Mouse (Mus musculus): Measurements from ENCODE around the gene Hopx. TPM values are rescaled to one million over a fixed set of nuclear protein-coding genes. Genes with fewer than 3 reads are reported as not detected.
A peak's percentile ranks its signal among the peaks of the same experiment; 100 is the strongest.
"Not testable (repeated sequence)": the region's sequence is repeated elsewhere in the genome, so short reads cannot be mapped to it uniquely, and the experiment has no call there.

Hopx gene
- polyA plus RNA-seq, 1 experiment = 0.51 TPM

DNA sequence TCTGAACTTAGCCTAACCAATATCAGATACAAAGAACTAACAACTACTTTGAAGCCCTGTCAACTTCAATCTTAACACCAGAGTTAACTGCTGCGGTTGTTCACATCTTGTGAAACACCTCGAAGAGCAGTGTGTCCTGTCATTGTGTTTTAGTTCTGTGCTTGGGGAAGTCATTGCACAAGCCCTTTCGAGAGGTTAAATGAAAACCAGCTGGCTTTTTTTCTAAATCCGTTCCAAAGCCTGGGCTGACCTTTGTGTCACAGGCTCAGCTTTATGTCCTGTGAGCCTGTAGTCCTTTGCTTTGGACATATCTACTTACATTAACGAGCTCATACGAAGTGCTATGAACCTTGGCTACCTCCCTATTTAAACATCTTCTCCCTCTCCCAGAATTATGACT lies 17.2 kb downstream of the Hopx start:
- Histone ChIP-seq H3K36me3 (ENCODE audit: control insufficient read depth) (no peaks in the 10 kb centered on the region), H3K4me1 (ENCODE audit: control insufficient read depth) (peaks cover 22% of the 10 kb centered on the region), H3K4me3 (replicated peaks) (no peak overlapping the region), H3K9me3 (ENCODE audit: control insufficient read depth, low read length) (no peaks in the 10 kb centered on the region), H3K27me3 (ENCODE audit: control insufficient read depth) (peaks cover 52% of the 10 kb centered on the region)
- TF ChIP-seq GATA1 (IDR thresholded peaks at IDR 0.05; ENCODE audit: low read length) (no peak), TAL1 (IDR thresholded peaks at IDR 0.05; ENCODE audit: low read length) (no peak)

DNA sequence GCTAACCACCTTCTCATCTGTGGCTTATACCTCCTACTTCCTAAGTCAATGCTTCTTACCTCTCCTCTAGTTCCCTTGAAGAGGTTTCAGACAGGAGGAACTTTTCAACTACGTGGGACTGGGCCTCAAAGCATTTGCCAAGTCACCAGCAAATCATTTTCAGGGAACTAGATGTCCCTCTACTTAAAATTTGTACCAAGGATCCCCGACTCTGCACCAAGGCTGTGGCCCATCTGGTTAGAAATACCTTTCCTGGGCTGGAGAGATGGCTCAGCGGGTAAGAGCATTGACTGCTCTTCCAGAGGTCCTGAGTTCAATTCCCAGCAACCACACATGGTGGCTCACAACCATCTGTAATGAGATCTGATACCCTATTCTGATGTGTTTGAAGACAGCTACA lies 18.7 kb downstream of the Hopx start:
- H3K4me1 ChIP-seq (ENCODE audit: control insufficient read depth) = peaks cover 30% of the 10 kb centered on the region
- H3K4me3 ChIP-seq (replicated peaks); H3K9me3 ChIP-seq (ENCODE audit: control insufficient read depth, low read length); H3K36me3 ChIP-seq (ENCODE audit: control insufficient read depth): not testable (repeated sequence)
- peaks cover 54% of the 10 kb centered on the region for H3K27me3 ChIP-seq (ENCODE audit: control insufficient read depth)

DNA sequence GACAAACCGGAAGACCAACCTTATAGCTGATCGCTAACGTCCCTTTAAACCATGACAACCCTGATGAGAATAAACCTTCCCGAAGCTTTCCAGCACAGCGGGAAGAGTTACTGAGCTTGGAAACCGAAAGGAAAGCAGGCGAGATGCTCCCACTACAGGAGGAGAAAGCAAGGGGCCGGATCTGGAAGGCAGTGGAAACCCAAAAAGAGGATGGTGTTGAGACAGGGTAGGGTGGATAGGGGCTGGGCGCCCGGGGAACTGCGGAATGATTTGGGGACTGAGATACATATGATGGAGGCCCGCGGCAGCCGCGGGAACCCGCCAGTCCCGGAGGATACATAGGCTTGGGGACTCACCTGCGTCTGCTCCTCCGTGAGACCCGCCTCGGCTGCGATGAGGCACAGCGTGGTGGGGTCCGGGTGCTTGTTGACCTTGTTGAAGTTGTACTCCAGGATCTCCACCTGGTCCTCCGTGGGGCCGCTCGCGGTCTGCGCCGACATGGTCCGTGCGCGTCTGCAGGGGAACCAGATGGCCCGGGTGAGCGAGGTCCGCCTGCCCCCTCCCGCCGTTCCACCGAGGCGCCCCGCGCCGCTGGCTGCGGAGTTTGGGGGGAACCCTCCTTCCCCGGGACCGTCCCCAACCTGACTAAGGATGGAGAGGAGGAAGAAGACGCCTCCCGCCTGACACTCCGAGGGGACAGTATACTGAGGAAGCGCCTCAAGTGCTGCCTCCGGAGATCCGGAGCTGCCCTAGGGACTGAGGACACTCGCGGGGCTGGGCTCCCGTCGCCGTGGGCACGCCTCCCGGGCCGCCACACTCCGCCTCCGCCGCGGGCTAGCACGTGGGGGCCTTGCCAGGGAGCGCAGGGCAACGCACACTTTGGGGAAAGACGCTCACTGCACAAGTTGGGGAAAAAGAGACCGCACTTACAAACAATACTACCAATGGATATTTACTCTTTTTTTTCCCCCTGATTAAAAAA lies 20.1 kb downstream of the Hopx start:
- Histone ChIP-seq H3K4me1 (ENCODE audit: control insufficient read depth) (peaks cover 30% of the 10 kb centered on the region), H3K36me3 (ENCODE audit: control insufficient read depth) (no peaks in the 10 kb centered on the region), H3K27me3 (ENCODE audit: control insufficient read depth) (peaks cover 45% of the 10 kb centered on the region), H3K4me3 (replicated peaks) (peak overlapping the region; percentile 69), H3K9me3 (ENCODE audit: control insufficient read depth, low read length) (no peaks in the 10 kb centered on the region)
- TF ChIP-seq GATA1 (IDR thresholded peaks at IDR 0.05; ENCODE audit: low read length) (no peak), TAL1 (IDR thresholded peaks at IDR 0.05; ENCODE audit: low read length) (no peak)

DNA sequence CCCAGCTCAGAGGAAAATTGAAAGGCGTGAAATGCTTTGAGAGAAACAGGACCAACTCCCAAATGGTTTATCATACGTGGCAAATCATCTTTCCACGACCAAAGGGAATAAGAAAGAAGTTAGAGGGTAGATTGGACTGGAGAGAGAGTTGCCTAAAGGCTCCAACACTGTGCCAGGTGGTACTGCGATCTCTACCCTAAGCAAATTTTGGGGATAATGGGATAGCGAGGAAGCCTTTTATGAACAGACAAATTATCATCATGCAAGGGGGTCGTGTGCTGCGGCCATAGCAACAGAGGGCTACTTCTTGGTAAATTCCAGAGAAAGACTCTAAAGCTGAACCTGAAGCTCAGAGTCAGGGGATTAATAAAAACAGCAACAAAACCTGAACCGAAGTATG lies 21.0 kb downstream of the Hopx start:
- TF ChIP-seq GATA1 (IDR thresholded peaks at IDR 0.05; ENCODE audit: low read length) = no peak
- TF ChIP-seq TAL1 (IDR thresholded peaks at IDR 0.05; ENCODE audit: low read length) = no peak
- Histone ChIP-seq H3K27me3 (ENCODE audit: control insufficient read depth) (peaks cover 41% of the 10 kb centered on the region), H3K9me3 (ENCODE audit: control insufficient read depth, low read length) (no peaks in the 10 kb centered on the region), H3K4me1 (ENCODE audit: control insufficient read depth) (peaks cover 30% of the 10 kb centered on the region), H3K36me3 (ENCODE audit: control insufficient read depth) (no peaks in the 10 kb centered on the region), H3K4me3 (replicated peaks) (peak overlapping the region; percentile 69)

DNA sequence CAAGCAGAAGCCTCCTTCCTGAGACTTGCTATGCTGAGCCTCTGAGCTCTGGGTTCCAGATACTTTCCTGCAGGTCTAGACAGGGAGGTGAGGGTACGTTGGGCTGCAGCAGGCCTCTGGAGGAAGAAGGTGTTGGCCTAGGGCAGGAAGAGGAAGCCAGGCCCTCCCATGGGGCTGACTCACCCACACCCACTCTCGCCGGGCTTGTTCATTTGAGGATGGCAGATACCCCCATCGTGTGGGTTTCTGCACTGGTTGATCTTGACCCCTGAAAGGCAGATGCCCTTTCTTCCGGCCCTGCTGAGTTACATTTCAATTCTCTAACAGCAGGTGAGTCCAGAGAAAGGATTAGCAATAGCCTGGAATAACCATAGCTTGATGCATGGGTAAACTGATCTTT lies 22.4 kb downstream of the Hopx start:
- no peaks in the 10 kb centered on the region for H3K36me3 ChIP-seq (ENCODE audit: control insufficient read depth)
- no peak for TF ChIP-seq TAL1 (IDR thresholded peaks at IDR 0.05; ENCODE audit: low read length)
- no peak for TF ChIP-seq GATA1 (IDR thresholded peaks at IDR 0.05; ENCODE audit: low read length)
- H3K9me3 ChIP-seq (ENCODE audit: control insufficient read depth, low read length) = no peaks in the 10 kb centered on the region
- peaks cover 41% of the 10 kb centered on the region for H3K27me3 ChIP-seq (ENCODE audit: control insufficient read depth)
- peaks cover 30% of the 10 kb centered on the region for H3K4me1 ChIP-seq (ENCODE audit: control insufficient read depth)
- H3K4me3 ChIP-seq (replicated peaks) = no peak overlapping the region

DNA sequence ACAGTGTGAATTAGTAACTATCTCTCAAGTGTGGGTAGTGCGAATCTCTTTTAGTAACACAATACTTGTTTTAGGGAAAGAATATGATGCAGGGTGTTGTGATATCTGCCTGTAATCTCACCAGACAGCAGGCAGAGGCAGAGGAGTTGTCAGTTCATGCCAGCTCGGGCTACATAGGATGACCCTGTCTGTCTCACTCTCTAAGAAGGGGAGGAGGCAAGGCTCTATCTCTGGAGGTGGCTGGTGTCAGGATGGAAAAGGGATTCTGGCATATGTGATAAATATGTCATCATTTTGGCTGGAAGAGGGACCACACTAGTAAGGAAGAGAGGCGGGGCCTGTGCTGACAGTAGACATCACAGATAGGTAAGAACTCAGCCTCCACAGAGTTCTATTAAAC lies 23.0 kb downstream of the Hopx start:
- no peak for TF ChIP-seq TAL1 (IDR thresholded peaks at IDR 0.05; ENCODE audit: low read length)
- no peak for TF ChIP-seq GATA1 (IDR thresholded peaks at IDR 0.05; ENCODE audit: low read length)
- Histone ChIP-seq H3K9me3 (ENCODE audit: control insufficient read depth, low read length) (no peaks in the 10 kb centered on the region), H3K27me3 (ENCODE audit: control insufficient read depth) (peaks cover 39% of the 10 kb centered on the region), H3K4me3 (replicated peaks) (no peak overlapping the region), H3K4me1 (ENCODE audit: control insufficient read depth) (peaks cover 30% of the 10 kb centered on the region), H3K36me3 (ENCODE audit: control insufficient read depth) (no peaks in the 10 kb centered on the region)

DNA sequence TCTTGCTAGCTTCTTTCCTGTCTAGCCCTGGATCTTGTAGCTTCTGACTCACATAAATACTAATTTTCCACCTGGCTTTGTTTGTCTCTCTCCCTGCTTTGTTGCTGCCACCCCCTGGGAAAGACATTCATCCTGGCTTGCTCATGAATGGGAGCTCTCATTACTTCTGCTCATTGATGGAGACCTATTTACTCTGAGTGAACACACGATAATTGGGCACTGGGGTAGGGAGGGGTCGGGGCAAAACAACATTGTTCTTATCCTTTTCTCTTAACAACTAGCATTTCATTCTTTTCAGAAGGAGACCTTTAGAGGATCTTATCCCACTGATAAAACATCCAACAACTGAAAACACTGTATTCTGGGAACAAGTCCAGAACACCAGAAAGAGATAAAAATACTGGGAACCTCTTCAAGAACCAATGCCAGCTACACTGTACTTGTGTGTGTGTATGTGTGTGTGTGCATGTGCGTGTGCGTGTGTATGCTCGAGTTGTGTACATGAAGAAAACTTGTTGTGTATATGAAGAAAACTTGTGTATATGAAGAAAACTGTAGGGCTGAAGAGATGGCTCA lies 24.3 kb downstream of the Hopx start:
- Histone ChIP-seq H3K9me3 (ENCODE audit: control insufficient read depth, low read length) (no peaks in the 10 kb centered on the region), H3K36me3 (ENCODE audit: control insufficient read depth) (no peaks in the 10 kb centered on the region), H3K4me1 (ENCODE audit: control insufficient read depth) (peaks cover 26% of the 10 kb centered on the region), H3K4me3 (replicated peaks) (no peak overlapping the region), H3K27me3 (ENCODE audit: control insufficient read depth) (peaks cover 30% of the 10 kb centered on the region)
- TF ChIP-seq GATA1 (IDR thresholded peaks at IDR 0.05; ENCODE audit: low read length) (no peak), TAL1 (IDR thresholded peaks at IDR 0.05; ENCODE audit: low read length) (no peak)

DNA sequence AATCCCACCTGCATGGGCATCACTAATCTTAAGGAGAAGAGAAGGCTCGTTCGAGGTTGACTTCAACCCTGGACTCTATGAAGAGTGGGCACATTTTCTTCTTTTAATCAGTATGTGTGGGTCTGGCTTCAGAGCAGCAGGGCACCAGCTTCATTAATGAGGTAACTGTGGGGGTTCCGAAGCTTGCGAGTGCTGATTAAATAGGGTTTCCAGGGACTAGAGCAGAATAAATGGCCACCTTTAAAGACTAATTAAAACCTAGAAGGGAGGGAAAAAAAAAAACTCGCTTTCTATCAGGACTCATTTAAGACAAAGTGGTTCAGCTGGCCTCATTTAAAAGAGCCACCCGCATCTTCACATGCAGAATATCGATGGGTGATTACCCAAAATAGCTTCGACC lies 25.0 kb downstream of the Hopx start:
- TF ChIP-seq GATA1 (IDR thresholded peaks at IDR 0.05; ENCODE audit: low read length) = no peak
- TF ChIP-seq TAL1 (IDR thresholded peaks at IDR 0.05; ENCODE audit: low read length) = no peak
- Histone ChIP-seq H3K27me3 (ENCODE audit: control insufficient read depth) (peaks cover 23% of the 10 kb centered on the region), H3K36me3 (ENCODE audit: control insufficient read depth) (no peaks in the 10 kb centered on the region), H3K4me1 (ENCODE audit: control insufficient read depth) (peaks cover 19% of the 10 kb centered on the region), H3K4me3 (replicated peaks) (no peak overlapping the region), H3K9me3 (ENCODE audit: control insufficient read depth, low read length) (no peaks in the 10 kb centered on the region)

DNA sequence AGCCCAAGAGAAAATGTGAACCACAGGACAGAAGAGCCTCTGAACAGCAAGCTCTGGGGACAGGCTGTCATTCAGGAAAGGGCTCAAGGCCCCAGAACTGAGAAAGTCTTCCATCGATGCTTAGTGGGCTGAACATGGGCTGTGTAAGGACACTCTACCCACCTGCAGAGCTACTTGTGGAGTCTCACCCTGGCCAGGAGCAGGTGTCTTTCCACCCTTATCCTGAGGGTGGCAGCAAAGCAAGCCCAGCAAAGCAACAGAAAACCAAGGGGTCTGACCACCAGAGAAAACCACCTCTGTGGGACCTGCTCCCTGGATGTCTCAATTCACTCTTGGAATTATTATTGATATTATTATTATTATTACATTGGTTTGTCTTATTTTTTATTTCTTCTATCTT lies 25.6 kb downstream of the Hopx start:
- TF ChIP-seq GATA1 (IDR thresholded peaks at IDR 0.05; ENCODE audit: low read length) = no peak
- no peak for TF ChIP-seq TAL1 (IDR thresholded peaks at IDR 0.05; ENCODE audit: low read length)
- no peaks in the 10 kb centered on the region for H3K9me3 ChIP-seq (ENCODE audit: control insufficient read depth, low read length)
- no peaks in the 10 kb centered on the region for H3K36me3 ChIP-seq (ENCODE audit: control insufficient read depth)
- peaks cover 13% of the 10 kb centered on the region for H3K4me1 ChIP-seq (ENCODE audit: control insufficient read depth)
- peaks cover 17% of the 10 kb centered on the region for H3K27me3 ChIP-seq (ENCODE audit: control insufficient read depth)
- no peak overlapping the region for H3K4me3 ChIP-seq (replicated peaks)
